Mouse (Mus musculus) spleen, adult 10 weeks (tissue): ENCODE data around the gene Gsg1l. TPM values are rescaled to one million over a fixed set of nuclear protein-coding genes. Genes with fewer than 3 reads are reported as not detected.

Experiments
- polyA plus RNA-seq: library from polyadenylated mRNA; stranded (reverse); fragments of 350-450 nt; fragmentation: Illumina TruSeq; extraction: RNeasy Lipid Tissue Mini Kit (QIAGEN cat#74804); gene quantifications from one replicate; pipeline ENCODE4 v1.2.3, GENCODE M21; 2015; ENCODE audit warnings: low replicate concordance; ENCODE audit not compliant: insufficient read depth

Gene Gsg1l
- not detected for polyA plus RNA-seq

GRCm38 (mm10) chr7:126082286-126082741 lies at the start of gene Gsg1l:
Gene Gsg1l, minus strand, starts transcription at chr7:126082411.

Other genes with a start within 250 kb of the Gsg1l start
- gene Xpo6, start 118.1 kb upstream of the Gsg1l start, polyA plus RNA-seq = 75.3 TPM
- 35.6 TPM for gene Sbk1, start 190.2 kb upstream of the Gsg1l start, polyA plus RNA-seq